Mouse (Mus musculus): ENCODE data around the gene Erg. TPM values are rescaled to one million over a fixed set of nuclear protein-coding genes. Genes with fewer than 3 reads are reported as not detected.

Erg gene
- polyA plus RNA-seq, 1 experiment from 2014 or later: 2.7 TPM

GRCm38 (mm10) chr16:95439794-95440193 is 146.6 kb downstream of the Erg start:
- peaks cover 10% of the 10 kb centered on the region; the same call in 1 of the 2 replicates for H3K4me1 ChIP-seq (ENCODE audit: control insufficient read depth, insufficient read depth, low read length)
- no peaks in the 10 kb centered on the region for H3K9me3 ChIP-seq (ENCODE audit: control insufficient read depth, low read depth, low read length)
- 29% methylated on average over 8 of the region's 8 CpGs for WGBS
- H3K4me3 ChIP-seq (ENCODE audit: low read depth, low read length): no peak overlapping the region
- no peaks in the 10 kb centered on the region for H3K27me3 ChIP-seq (ENCODE audit: control insufficient read depth, insufficient read depth, low read length)
- ATAC-seq (ENCODE audit: insufficient number of reproducible peaks, insufficient read depth, low FRiP score, low read depth): no peak
- H3K4me2 ChIP-seq (replicated peaks; ENCODE audit: low read depth, low read length): no peak overlapping the region
- H3K36me3 ChIP-seq (ENCODE audit: control insufficient read depth, insufficient read depth, low read length): no peaks in the 10 kb centered on the region
- H3K9ac ChIP-seq (replicated peaks; ENCODE audit: low read depth, low read length): no peak overlapping the region
- peak overlapping the region; percentile 49; the same call in 1 of the 2 replicates for H3K27ac ChIP-seq (ENCODE audit: low read length)

- Histone ChIP-seq H3K27me3 (ENCODE audit: control insufficient read depth, insufficient read depth, low read length) (no peaks in the 10 kb centered on the region), H3K9me3 (ENCODE audit: control insufficient read depth, low read depth, low read length) (no peaks in the 10 kb centered on the region), H3K27ac (ENCODE audit: low read length) (no peak overlapping the region; the same call in 1 of the 2 replicates), H3K36me3 (ENCODE audit: control insufficient read depth, insufficient read depth, low read length) (no peaks in the 10 kb centered on the region), H3K4me2 (replicated peaks; ENCODE audit: low read depth, low read length) (no peak overlapping the region), H3K4me3 (ENCODE audit: low read depth, low read length) (no peak overlapping the region), H3K9ac (replicated peaks; ENCODE audit: low read depth, low read length) (no peak overlapping the region), H3K4me1 (ENCODE audit: control insufficient read depth, insufficient read depth, low read length) (peaks cover 10% of the 10 kb centered on the region; the same call in 1 of the 2 replicates)
- 57% methylated on average over 17 of the region's 17 CpGs for WGBS
- ATAC-seq (ENCODE audit: insufficient number of reproducible peaks, insufficient read depth, low FRiP score, low read depth): no peak
Measured at GRCm38 (mm10) chr16:95438848-95439540, 147.4 kb downstream of the Erg start.

GRCm38 (mm10) chr16:95436611-95437010 is 149.8 kb downstream of the Erg start:
- no peaks in the 10 kb centered on the region for H3K36me3 ChIP-seq (ENCODE audit: control insufficient read depth, insufficient read depth, low read length)
- no peak for ATAC-seq (ENCODE audit: insufficient number of reproducible peaks, insufficient read depth, low FRiP score, low read depth)
- H3K27me3 ChIP-seq (ENCODE audit: control insufficient read depth, insufficient read depth, low read length): no peaks in the 10 kb centered on the region
- no peaks in the 10 kb centered on the region for H3K9me3 ChIP-seq (ENCODE audit: control insufficient read depth, low read depth, low read length)
- peaks cover 10% of the 10 kb centered on the region; the same call in 1 of the 2 replicates for H3K4me1 ChIP-seq (ENCODE audit: control insufficient read depth, insufficient read depth, low read length)
- no peak overlapping the region for H3K4me2 ChIP-seq (replicated peaks; ENCODE audit: low read depth, low read length)
- no peak overlapping the region for H3K9ac ChIP-seq (replicated peaks; ENCODE audit: low read depth, low read length)
- no peak overlapping the region for H3K4me3 ChIP-seq (ENCODE audit: low read depth, low read length)
- WGBS: 82% methylated on average over 8 of the region's 8 CpGs
- no peak overlapping the region for H3K27ac ChIP-seq (ENCODE audit: low read length)

GRCm38 (mm10) chr16:95436051-95436450 is 150.3 kb downstream of the Erg start:
- H3K4me1 ChIP-seq (ENCODE audit: control insufficient read depth, insufficient read depth, low read length): peaks cover 10% of the 10 kb centered on the region; the same call in 1 of the 2 replicates
- H3K9me3 ChIP-seq (ENCODE audit: control insufficient read depth, low read depth, low read length): no peaks in the 10 kb centered on the region
- H3K9ac ChIP-seq (replicated peaks; ENCODE audit: low read depth, low read length): no peak overlapping the region
- H3K36me3 ChIP-seq (ENCODE audit: control insufficient read depth, insufficient read depth, low read length): no peaks in the 10 kb centered on the region
- ATAC-seq (ENCODE audit: insufficient number of reproducible peaks, insufficient read depth, low FRiP score, low read depth): no peak
- no peak overlapping the region for H3K4me2 ChIP-seq (replicated peaks; ENCODE audit: low read depth, low read length)
- no peaks in the 10 kb centered on the region for H3K27me3 ChIP-seq (ENCODE audit: control insufficient read depth, insufficient read depth, low read length)
- no peak overlapping the region for H3K27ac ChIP-seq (ENCODE audit: low read length)
- whole genome bisulfite sequencing: 72% methylated on average over 4 of the region's 4 CpGs
- H3K4me3 ChIP-seq (ENCODE audit: low read depth, low read length): no peak overlapping the region

- H3K4me3 ChIP-seq (ENCODE audit: low read depth, low read length): no peak overlapping the region
- WGBS: 87% methylated on average over 8 of the region's 8 CpGs
- ATAC-seq (ENCODE audit: insufficient number of reproducible peaks, insufficient read depth, low FRiP score, low read depth): no peak
- no peak overlapping the region for H3K9ac ChIP-seq (replicated peaks; ENCODE audit: low read depth, low read length)
- no peak overlapping the region for H3K27ac ChIP-seq (ENCODE audit: low read length)
- H3K4me2 ChIP-seq (replicated peaks; ENCODE audit: low read depth, low read length): no peak overlapping the region
- H3K27me3 ChIP-seq (ENCODE audit: control insufficient read depth, insufficient read depth, low read length): no peaks in the 10 kb centered on the region
- peaks cover 5% of the 10 kb centered on the region; the same call in 1 of the 2 replicates for H3K4me1 ChIP-seq (ENCODE audit: control insufficient read depth, insufficient read depth, low read length)
- H3K36me3 ChIP-seq (ENCODE audit: control insufficient read depth, insufficient read depth, low read length): no peaks in the 10 kb centered on the region
- H3K9me3 ChIP-seq (ENCODE audit: control insufficient read depth, low read depth, low read length): no peaks in the 10 kb centered on the region
Measured at GRCm38 (mm10) chr16:95434434-95434833, 152.0 kb downstream of the Erg start.

- H3K4me2 ChIP-seq (replicated peaks; ENCODE audit: low read depth, low read length): no peak overlapping the region
- H3K4me3 ChIP-seq (ENCODE audit: low read depth, low read length): no peak overlapping the region
- no peaks in the 10 kb centered on the region for H3K9me3 ChIP-seq (ENCODE audit: control insufficient read depth, low read depth, low read length)
- no peak overlapping the region for H3K27ac ChIP-seq (ENCODE audit: low read length)
- no peak overlapping the region for H3K9ac ChIP-seq (replicated peaks; ENCODE audit: low read depth, low read length)
- no peak for ATAC-seq (ENCODE audit: insufficient number of reproducible peaks, insufficient read depth, low FRiP score, low read depth)
- no peaks in the 10 kb centered on the region for H3K36me3 ChIP-seq (ENCODE audit: control insufficient read depth, insufficient read depth, low read length)
- no peaks in the 10 kb centered on the region for H3K4me1 ChIP-seq (ENCODE audit: control insufficient read depth, insufficient read depth, low read length)
- WGBS: 75% methylated on average over 2 of the region's 2 CpGs
- H3K27me3 ChIP-seq (ENCODE audit: control insufficient read depth, insufficient read depth, low read length): no peaks in the 10 kb centered on the region
Measured at GRCm38 (mm10) chr16:95432540-95432971, 153.8 kb downstream of the Erg start.

- WGBS: 90% methylated on average over 3 of the region's 3 CpGs
Measured at GRCm38 (mm10) chr16:95429851-95430250, 156.5 kb downstream of the Erg start.

GRCm38 (mm10) chr16:95428239-95428638 is 158.2 kb downstream of the Erg start:
- WGBS: 75% methylated on average over 5 of the region's 5 CpGs
- Histone ChIP-seq H3K4me1 (ENCODE audit: control insufficient read depth, insufficient read depth, low read length) (no peaks in the 10 kb centered on the region), H3K36me3 (ENCODE audit: control insufficient read depth, insufficient read depth, low read length) (no peaks in the 10 kb centered on the region), H3K4me3 (ENCODE audit: low read depth, low read length) (no peak overlapping the region), H3K4me2 (replicated peaks; ENCODE audit: low read depth, low read length) (no peak overlapping the region), H3K9ac (replicated peaks; ENCODE audit: low read depth, low read length) (no peak overlapping the region), H3K27ac (ENCODE audit: low read length) (no peak overlapping the region), H3K9me3 (ENCODE audit: control insufficient read depth, low read depth, low read length) (no peaks in the 10 kb centered on the region), H3K27me3 (ENCODE audit: control insufficient read depth, insufficient read depth, low read length) (no peaks in the 10 kb centered on the region)
- no peak for ATAC-seq (ENCODE audit: insufficient number of reproducible peaks, insufficient read depth, low FRiP score, low read depth)

More at GRCm38 (mm10) chr16:95429851-95430250, 156.5 kb downstream of the Erg start:
- Histone ChIP-seq H3K27me3 (ENCODE audit: control insufficient read depth, insufficient read depth, low read length) (no peaks in the 10 kb centered on the region), H3K36me3 (ENCODE audit: control insufficient read depth, insufficient read depth, low read length) (no peaks in the 10 kb centered on the region), H3K4me1 (ENCODE audit: control insufficient read depth, insufficient read depth, low read length) (no peaks in the 10 kb centered on the region), H3K4me2 (replicated peaks; ENCODE audit: low read depth, low read length) (no peak overlapping the region), H3K4me3 (ENCODE audit: low read depth, low read length) (no peak overlapping the region), H3K9me3 (ENCODE audit: control insufficient read depth, low read depth, low read length) (no peaks in the 10 kb centered on the region), H3K9ac (replicated peaks; ENCODE audit: low read depth, low read length) (no peak overlapping the region), H3K27ac (ENCODE audit: low read length) (no peak overlapping the region)
- ATAC-seq (ENCODE audit: insufficient number of reproducible peaks, insufficient read depth, low FRiP score, low read depth): no peak

- 82% methylated on average over 10 of the region's 10 CpGs for WGBS
Measured at GRCm38 (mm10) chr16:95427512-95427911, 158.9 kb downstream of the Erg start.

More at GRCm38 (mm10) chr16:95427512-95427911, 158.9 kb downstream of the Erg start:
- H3K4me2 ChIP-seq (replicated peaks; ENCODE audit: low read depth, low read length): no peak overlapping the region
- H3K27ac ChIP-seq (ENCODE audit: low read length): no peak overlapping the region
- no peak overlapping the region for H3K4me3 ChIP-seq (ENCODE audit: low read depth, low read length)
- no peak overlapping the region for H3K9ac ChIP-seq (replicated peaks; ENCODE audit: low read depth, low read length)
- no peaks in the 10 kb centered on the region for H3K4me1 ChIP-seq (ENCODE audit: control insufficient read depth, insufficient read depth, low read length)
- no peaks in the 10 kb centered on the region for H3K36me3 ChIP-seq (ENCODE audit: control insufficient read depth, insufficient read depth, low read length)
- H3K9me3 ChIP-seq (ENCODE audit: control insufficient read depth, low read depth, low read length): no peaks in the 10 kb centered on the region
- no peak for ATAC-seq (ENCODE audit: insufficient number of reproducible peaks, insufficient read depth, low FRiP score, low read depth)
- no peaks in the 10 kb centered on the region for H3K27me3 ChIP-seq (ENCODE audit: control insufficient read depth, insufficient read depth, low read length)
